Mouse (Mus musculus) kidney, adult 9 months (tissue): ENCODE measurements around the gene Pak2.
"Not testable (repeated sequence)": the region's sequence is repeated elsewhere in the genome, so short reads cannot be mapped to it uniquely, and the experiment has no call there.

Experiments used
- DNase-seq: peaks from one replicate; pipeline ENCODE4 v3.0.0; 2022

Pak2 gene

DNA sequence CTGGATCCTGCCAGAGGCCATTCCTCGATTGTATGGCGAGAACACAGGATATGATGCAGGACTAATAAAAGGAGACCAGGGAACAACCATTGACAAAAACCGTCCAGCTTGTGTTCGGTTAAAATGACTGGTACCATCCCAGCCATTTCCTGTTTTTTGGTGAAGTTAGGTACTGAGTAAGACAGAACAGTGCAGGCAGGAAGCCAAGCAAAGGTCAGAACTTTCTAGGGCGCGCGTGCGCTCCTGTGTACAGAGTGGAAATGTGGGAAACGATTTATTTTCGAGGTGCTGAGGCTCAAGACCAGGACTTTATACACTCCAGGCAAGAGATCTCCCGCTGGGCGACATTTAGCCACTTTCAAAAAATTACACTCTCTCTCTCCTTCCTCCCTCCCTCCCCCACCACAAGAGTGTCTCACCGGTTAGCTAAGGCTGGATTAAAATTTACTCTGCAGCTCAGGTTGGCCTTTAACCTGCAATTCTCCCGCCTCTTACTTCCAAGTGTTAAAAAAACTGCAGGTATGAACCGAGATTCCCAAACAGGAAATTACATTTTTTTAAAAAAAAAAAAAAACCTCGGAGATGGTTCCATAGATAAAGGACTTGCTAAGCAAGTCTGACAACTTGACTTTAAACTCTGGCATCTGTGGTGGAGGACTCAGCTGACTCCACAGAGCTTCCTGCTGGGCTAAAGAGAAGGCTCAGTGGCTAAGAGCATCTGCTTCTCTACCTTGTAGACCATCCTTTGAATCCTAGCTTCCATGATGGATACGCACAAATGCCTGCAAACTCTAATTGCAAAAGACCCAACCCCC lies 8.7 kb upstream of the Pak2 start:
- peak; percentile 86 for DNase-seq

GRCm38 (mm10) chr16:32078408-32078990 lies 643 bp downstream of the Pak2 start:
- DNase-seq = peak; percentile 62

DNA sequence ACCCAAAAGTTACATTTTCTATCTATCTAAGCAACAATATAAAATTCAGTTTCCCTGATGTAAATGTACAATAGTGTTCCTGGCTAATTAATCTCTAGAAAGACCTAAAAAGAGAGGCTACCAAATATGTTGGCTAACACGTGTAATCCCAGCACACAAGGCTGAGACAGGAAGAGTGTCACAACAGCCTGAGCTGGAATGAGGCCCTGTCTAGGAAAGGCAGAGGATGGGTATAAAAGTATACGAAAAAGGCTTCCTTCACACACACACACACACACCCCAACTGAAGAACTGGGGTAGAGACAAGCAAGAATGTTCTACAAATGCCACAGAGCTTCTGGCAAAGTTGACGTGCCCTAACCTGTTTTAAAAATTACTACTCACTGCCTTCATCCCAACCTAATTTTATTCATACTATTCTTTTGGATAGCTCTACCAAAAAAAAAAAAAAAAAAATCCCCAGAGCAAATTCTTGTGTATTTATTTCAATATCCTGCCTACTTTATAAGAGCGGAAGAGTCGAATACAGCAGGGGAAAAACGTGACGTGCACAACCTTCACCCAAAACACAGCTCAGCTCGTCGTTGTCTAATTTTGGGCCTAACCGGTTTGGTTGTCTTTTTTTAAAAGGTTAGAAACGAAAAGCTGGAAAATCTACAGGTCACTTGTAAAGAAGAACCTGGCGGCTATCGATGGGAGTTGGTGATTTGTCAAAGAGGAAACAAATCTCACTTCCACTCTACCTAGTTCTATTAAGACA lies 1.3 kb downstream of the Pak2 start:
- DNase-seq = no peak

DNA sequence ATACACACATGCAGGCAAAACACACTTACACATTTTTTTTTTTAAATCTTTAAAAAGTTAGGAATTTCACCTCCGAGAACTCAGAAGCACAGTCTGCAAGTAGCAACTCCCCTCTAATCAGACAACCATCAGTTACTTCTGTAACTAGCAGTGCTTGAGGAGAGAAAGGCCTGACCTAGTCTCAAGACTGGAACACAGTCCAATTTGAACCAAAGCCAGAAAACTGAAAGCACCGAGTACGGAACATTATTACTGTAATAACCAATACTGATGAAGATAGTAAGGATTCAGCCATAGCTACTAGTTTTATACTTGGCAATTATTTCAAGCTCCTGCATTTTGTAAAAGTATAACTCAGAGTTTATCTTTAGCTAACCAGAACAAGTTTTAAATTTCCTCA lies 2.7 kb downstream of the Pak2 start:
- DNase-seq = peak; percentile 41

DNA sequence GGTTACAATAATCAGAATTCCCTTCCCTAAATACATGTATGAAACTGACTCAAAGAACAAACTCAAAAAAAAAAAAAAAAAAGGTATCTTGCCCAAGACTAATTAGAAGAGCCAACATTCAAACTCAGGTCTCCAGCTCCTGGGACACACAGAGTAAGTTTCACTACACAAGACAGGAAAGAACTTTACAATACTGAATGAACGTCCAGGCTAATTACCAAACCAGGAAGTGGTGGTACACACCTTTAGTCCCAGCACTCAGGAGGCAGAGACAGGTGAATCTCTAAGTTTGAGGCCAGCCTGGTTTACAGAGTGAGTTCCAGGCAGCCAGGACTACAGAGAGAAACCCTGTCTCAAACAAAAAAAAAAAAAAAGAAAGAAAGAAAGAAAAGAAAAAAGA lies 3.4 kb downstream of the Pak2 start:
- DNase-seq = no peak

- DNase-seq = not testable (repeated sequence)
Observed at GRCm38 (mm10) chr16:32070070-32070469, 9.1 kb downstream of the Pak2 start.

DNA sequence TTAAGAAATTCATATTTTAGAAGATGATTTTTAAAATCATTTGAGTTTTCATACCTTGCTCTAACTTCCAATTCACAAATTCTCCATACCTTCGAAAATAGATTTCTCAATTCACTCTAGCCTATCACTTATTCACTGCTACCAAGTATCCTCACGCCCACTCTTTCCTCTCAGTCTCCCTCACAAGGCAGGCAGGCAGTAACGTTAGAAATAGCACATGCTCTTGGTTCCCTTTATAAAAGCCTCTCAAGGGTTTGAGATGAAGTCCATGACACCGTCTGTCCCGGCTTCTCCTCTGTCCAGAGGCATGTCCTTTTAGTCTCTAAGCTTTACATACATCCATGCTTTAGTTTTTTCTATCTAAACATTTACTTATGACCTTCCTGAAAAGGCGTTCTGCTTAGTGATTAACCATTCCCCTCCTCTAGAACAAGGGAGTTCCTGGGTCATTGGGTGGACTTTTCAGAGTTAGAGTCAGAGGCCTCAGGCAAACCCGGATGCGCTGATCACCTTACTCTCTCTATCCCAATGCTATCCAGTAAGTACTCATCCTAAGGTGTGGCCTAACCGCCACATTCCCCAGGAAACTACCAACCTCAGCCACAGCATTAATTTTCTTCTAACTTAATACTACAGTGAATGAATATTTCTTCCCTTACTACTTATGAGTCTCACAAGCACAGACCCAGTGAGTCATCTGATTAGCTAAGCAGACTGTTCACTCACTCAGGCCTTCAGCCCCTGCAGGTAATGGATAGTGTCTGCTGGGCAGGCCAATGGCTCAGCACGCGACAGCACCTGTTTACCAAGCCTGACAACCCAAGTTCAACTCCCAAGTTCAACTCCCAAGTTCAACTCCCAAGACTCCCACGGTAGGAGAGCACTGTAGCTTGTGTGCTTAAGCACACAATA lies 10.5 kb downstream of the Pak2 start:
- no peak for DNase-seq

DNA sequence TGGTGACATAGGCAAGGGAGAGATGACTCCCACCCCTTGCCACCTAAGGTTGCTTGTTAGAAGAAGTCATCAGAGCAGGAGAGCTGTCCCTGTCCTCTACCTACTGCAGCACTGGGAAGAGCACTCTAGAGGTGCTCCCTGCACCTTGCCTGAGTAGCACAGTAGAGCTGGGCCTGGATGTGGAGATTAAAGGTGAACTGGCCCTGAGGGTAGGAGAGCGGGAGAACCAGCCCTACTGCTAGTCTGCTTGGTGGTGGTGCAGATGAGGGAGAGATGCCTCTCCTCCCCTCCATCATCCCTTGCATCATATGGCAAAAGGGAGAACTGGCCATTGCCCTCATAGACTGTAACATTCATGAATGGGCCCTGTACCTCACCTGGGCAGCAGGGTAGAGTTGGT lies 12.2 kb downstream of the Pak2 start:
- DNase-seq = no peak

- no peak for DNase-seq
Observed at GRCm38 (mm10) chr16:32063900-32064299, 15.2 kb downstream of the Pak2 start.

DNA sequence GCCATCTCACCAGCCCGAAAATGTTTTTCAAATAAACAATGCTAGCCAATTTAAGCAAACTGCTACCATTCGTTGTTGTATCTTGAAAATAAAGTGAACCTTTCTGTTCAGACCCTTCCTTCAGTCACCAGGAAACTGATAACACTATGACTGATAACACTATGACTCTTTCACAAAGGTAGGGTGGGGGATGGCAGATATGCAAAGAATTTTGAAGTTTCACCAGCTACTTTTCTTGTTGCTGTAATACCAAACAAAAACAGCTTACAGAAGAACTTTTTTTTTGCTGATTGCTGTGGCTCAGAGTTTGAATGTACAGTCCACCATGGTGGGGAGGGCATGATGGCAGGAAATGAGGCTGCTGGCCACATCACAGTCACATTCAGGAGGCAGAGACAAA lies 16.9 kb downstream of the Pak2 start:
- no peak for DNase-seq

- DNase-seq = no peak
Observed at GRCm38 (mm10) chr16:32059840-32060523, 19.2 kb downstream of the Pak2 start.

DNA sequence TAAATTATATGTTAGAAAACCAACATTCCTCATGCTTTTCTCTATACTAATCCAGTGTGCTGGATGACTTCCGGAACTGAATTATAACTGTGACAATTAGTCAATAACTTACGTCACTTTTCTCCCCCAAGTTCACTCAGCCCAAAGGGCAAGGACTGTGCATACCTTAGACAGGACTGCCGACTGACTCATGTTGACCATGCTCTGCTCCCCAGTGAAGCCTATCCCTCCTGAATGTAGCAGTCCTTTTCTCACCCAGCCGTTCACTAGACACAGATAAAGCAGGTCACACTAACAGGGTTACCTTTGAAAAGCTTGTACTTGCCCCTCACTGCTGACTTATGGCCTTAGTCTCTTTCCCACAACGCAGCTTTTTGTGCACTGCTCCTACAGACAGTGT lies 20.3 kb downstream of the Pak2 start:
- DNase-seq = no peak

DNA sequence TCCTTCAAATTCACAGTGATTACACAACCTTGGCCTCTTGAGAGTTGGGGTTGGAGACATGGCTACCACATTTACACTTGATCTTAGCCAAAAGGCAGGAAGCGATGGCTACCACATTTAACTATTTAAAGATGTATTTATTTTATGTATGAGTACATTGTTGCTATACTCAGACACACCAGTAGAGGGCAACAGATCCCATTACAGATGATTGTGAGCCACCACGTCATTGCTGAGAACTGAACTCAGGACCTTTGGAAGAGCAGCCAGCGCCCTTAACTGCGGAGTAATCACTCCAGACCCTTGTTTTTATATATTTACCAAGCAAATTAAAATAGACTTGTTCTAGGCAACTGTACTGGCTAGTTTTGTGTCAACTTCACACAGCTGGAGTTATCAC lies 36.8 kb downstream of the Pak2 start:
- DNase-seq = no peak

DNA sequence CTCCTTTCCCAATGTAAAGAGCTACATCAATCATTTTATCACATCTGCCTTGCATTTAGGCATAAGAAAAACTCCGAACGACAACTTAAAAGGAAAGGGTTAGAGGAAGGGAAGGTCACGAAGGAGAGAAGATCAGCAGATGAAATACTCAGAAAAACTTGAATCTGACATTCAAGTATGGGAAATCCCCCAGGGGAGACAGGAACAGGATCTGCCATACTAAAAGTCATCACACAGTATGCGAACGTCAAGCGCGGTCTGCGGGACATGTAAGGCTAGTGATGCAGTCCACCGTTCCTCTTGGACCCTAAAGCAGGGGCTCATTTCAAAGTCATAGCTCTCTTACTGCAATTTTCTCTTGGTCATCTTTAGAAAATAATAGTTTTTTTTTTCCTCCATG lies 59.5 kb downstream of the Pak2 start:
- DNase-seq = no peak

- DNase-seq = no peak
Observed at GRCm38 (mm10) chr16:32010330-32010729, 68.8 kb downstream of the Pak2 start.

- peak; percentile 26 for DNase-seq
Observed at GRCm38 (mm10) chr16:32009913-32010312, 69.2 kb downstream of the Pak2 start.

DNA sequence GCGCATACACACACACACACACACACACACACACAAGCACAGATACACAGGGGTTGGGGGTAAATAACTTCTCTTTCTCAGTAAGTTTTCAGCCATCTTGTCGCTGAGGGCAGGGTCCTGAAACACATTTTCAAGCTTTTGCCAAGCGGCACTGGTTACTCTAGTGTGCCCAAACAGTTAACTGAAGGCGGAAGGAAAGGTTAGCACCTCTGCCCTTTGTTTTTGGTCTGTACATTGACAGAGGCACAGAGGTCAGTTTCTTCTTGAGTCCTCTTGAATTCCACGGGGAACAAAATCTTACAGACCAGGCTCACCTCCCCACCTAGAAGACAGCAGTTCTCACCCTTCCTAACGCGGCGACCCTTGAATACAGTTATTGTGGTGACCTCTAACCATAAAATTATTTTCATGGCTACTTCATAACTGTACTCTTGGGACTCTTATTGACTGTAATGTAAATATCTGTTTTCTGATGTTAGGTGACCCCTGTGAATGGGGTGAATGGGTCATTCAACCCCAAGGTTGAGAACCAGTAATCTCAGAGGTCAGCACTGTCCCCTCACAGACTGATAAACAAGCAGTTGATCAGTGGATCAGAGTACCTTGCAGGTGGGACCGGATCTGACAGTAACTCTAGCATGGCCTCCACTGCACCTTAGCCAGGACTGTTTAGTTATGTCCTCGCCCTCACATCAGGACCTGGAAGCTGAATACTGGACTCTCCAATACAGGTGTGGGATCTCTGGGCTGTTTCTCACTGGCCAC lies 70.4 kb downstream of the Pak2 start:
- DNase-seq = no peak

- DNase-seq = no peak
Observed at GRCm38 (mm10) chr16:32004731-32005130, 74.4 kb downstream of the Pak2 start.

GRCm38 (mm10) chr16:32002509-32003477 lies 76.3 kb downstream of the Pak2 start, which contains the start of gene Senp5:
Gene Senp5 (minus strand): TSS chr16:32003287.
- peak; percentile 94 for DNase-seq

- peak; percentile 36 for DNase-seq
Observed at GRCm38 (mm10) chr16:31996371-31996770, 82.8 kb downstream of the Pak2 start.
